Mouse (Mus musculus): ENCODE measurements around the gene Tbc1d2b.

Tbc1d2b gene

DNA sequence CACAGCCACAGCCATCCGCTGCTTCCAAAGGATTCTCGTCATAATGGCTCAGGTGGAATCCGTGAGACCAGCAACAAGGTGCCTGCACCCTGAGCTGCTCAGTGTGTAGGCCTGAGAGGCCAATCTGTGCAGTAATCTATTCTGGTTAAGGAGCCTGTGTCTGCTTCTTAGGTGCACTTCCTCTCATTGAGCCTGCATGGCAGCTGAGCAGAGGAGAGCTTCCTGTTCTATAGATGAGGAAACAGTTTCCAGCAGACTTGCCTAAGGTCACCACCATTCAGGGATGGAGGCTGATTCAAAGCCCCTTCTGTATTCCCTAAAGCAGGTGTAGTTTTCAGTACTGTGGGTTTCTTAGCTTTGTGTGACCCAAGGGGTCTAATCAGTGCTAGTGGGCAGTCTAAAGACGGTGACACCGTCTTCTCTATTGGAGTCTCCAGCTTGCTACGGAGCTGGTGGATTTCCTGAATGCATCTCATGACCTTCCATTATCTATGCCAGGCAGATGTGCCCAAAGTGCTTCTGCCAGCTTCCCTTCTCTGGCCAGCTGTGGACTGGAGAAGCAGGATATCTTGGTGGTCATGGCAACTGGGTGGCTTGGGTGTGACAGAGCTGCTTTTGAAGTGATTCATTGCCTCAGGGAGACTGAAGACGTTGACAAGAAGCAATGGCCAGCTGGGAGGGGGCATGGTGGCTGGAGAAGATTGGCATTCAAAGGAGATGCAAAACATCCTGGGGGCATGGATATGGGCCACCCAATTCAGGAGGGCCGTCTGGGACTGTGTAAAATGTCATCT is 97.9 kb downstream of the Tbc1d2b start:
- DNase-seq (ENCODE audit: low read depth): peak; percentile 6

DNA sequence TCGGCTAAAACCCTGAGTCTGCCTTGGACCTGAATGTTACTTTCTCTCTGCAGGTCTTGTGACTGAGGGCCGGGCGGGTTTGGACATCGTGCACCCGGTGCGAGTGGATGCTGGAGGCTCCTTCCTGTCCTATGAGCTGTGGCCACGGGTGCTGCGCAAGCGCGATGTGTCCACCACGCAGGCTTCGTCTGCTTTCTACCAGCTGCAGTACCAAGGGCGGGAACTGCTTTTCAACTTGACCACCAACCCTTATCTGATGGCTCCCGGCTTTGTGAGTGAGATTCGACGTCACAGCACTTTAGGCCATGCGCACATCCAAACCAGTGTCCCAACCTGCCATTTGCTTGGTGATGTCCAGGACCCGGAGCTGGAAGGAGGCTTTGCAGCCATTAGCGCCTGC is 99.2 kb downstream of the Tbc1d2b start:
- DNase-seq (ENCODE audit: low read depth): no peak

DNA sequence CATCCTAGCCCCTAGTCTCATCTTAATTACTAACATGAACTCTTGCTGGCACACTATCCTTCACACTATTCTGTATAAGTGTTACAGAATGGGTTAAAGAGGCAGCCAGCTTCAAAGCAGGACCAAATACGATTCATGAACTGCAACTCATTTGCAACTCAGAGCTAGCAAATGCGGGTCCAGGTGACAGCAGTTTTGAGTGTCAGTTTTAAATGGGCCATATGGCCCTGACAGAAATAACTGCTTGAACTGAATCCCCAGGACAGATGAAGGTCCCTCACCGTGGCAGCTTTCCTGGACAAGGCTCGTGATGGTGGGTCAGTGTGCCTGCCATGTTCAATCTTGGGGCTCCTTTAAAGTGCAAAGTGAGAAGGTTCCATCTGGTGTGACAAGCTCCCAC is 100.6 kb downstream of the Tbc1d2b start:
- DNase-seq (ENCODE audit: low read depth): no peak

DNA sequence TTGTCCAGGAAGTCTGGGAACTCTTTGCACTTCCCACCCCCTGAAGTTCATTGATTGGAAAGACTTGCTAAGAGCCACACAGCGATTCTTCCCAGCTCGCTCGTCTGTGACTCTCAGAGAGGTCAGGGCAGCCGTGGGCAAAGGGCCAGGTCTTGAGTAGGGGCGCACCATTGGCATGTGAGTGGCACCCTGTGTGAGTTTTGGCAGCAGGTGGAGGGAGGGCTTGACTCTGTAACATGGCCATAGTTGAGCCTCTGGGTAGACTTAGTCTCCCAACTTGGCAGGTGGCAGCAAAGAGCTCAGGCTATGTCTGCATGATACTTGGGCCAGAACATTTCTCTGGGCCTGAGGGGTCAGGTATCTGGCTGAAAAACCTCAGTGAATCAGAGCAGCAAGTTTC is 104.0 kb downstream of the Tbc1d2b start:
- DNase-seq (ENCODE audit: low read depth): no peak

DNA sequence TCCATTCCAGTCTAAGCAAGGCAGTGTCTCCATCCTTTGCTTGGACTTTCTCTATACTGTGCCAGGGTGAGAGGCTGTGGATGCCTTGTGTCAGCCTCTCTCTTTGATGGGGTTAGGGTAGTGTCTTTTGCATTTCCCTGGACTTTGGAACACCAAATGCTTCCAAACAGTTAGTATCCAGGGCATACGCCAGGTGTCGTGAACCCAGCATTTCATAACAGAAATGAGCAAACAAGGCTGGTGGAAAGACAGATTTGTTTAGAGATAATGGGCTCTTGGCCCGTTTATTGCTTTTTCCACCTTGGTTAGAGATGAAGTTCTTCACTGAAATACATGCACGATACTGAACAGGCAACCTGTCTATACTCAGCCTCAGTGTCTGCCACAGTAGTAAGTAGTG is 105.0 kb downstream of the Tbc1d2b start:
- no peak for DNase-seq (ENCODE audit: low read depth)

DNA sequence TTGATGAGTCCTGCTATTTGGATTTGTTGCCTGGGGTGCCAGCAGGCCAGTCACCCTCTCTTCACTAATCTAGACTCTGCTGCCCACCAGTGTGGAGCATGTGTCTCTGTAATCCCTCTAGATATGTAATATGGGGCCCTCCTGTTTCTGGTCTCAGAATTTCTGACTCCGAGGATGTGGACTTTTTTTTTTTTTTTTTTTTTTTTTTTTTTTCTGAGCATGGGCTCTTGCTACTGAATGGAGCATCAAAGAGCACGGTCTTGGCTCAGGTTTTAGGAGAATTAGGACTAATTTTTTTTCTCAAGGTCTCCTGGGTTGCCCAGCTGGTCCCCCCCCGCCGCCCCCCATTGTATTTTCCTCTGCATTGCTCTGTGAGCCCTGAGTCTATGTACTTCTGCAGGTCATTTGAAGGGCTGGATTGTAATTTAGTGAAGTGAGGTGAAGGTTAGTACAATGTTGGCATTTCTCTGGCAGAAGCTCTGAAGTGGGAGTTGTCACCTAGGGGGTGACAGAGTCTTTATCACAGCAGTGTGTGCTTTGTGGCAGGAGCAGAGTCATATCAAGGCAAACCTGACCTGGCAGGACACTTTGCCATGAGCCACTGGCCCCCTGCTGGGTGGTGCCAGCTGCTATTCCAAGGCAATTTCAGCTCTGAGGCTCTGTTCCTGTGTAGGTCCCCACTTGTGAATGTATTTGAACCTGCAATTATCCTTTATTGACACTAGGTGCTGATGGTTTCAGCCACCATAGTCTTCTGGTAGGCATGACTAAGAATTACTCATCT is 105.7 kb downstream of the Tbc1d2b start:
- peak; percentile 4 for DNase-seq (ENCODE audit: low read depth)

DNA sequence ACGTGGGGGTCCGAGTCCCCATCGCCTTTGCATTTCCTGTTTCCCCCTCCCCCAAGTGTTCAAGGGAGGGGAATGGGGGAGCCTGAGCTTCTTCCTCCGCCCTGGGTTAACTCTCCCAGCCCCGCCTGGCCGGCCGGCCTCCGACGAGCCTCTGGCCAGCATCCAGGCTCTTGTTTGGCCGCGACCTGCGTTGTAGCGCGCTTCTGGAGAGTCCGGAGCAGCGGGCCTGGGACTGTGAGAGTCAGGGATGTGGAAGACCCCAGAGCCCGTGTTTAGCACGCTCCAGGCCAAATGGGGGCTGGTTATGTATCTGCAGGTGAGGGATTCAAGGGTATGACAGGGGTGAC is 106.9 kb downstream of the Tbc1d2b start:
- no peak for DNase-seq (ENCODE audit: low read depth)

DNA sequence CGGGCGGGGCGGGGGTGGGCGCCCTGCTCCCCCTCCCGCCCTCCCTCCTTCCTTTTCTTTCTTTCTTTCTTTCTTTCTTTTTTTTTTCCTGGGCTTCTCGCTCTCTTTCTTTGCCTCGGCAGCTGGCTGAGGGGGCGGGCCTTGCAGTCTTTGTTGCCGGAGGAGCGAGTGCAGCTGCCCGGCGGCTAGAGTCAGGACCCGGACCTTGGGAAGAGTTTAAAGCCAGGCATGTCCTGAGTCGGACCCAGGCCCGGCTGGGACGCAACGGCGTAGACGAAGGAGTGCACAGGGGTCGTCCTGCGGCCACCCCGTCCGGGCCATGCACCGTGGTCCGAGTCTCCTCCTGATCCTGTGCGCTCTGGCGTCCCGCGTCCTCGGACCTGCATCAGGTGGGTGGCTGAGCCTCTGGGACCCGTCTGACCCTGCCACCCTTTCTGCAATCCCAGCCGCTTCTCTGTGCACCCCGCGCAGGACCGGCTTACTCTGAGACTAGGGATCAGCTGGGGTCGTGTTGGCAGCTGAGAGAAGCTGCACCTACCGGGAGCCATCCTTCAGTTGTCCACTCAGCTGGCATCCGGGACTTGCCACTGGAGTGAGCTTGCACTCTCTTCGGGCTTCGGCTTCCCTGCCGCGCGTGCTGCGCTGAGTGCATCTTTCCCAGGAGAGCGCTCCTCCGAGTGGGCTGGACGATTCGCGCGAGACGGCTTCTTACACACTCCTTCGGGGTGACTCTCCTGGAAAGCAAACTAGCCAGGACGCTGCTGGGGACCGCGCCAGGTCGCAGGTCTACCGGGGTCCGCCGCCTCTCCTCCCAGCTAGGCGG is 107.5 kb downstream of the Tbc1d2b start, which contains the start of gene Adamts7:
Gene Adamts7, plus strand, starts transcription at position 144 of the 823 bp plus-strand sequence.
- no peak for DNase-seq (ENCODE audit: low read depth)

DNA sequence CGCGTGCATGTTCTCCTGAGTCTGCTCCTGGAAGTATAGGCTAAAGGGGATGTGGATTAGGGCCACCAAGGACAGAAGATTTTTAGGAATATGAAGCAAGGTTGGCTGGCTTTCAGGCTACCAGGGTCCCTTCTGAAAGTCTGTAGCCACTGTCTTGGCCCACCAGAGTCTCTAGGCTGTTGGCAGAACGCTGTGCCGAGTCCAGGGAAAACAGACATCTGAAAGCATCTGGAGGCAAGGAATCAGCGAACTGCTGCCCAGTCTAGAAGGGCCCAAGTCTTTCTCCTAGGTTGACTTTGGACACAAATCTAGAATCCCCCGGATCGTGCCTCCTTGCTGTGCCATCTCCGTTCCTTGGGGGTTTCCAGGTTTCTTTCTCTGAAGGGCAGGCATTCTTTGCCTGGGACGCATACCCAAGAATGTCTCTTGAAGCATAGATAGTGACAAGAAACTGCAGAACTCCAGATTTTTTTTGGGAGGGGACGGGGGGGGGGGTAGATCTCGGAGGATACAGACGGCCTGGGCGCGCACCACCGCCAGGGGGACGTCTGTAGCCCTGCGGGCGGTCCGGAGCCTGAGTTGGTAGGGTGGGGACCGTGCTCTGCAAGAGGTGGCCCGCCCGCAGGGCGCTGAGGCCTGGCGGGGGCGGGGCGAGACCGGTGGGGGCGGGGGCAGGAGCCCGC is 108.2 kb downstream of the Tbc1d2b start:
- no peak for DNase-seq (ENCODE audit: low read depth)

All from 416B (cell line).